Mouse (Mus musculus): ENCODE results near the gene Fhit.

The Fhit gene

DNA sequence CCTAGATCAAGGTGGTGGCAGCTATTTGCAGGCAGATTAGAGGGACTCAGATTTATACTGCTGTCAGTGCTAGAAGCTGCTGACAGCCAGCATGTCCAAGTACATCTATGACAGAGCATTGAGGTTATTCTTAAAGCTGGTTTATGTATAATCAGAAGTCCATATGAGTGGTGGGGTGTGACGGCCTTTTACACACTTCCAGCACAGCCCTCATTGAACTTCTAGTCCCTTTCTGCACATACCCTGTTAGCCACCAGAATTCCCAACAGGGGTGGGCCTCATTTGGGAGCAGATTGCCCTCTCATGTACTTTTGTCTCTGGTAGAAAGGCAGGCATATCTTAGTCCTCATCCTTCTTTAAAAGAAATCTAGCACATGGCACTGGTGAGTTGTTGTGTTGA lies 817.8 kb downstream of the Fhit start:
- DNase-seq: no peak

- DNase-seq: no peak
These were observed 845.1 kb downstream of the Fhit start for GRCm38 (mm10) chr14:10316764-10317163.

DNA sequence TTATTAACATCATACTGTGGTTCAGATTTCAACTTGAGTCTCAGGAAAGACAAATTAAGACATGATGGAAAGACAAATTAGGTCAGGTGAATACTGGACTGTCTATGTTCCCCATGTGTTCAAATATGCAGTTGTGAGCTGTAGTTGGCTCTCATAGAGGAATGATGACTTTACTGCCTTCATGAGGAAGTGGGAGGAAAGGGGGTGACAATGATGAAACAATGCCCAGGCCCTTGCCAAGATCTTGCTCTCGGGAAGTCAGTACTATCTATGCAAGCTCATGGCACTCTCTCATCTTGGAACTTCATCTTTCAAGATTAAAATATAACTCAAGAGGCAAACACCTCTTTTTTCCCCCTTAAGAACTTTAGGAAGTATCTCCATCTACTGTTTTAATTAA lies 849.6 kb downstream of the Fhit start:
- no peak for DNase-seq

GRCm38 (mm10) chr14:10305286-10305685 lies 856.5 kb downstream of the Fhit start:
- no peak for DNase-seq

GRCm38 (mm10) chr14:10301497-10301896 lies 860.3 kb downstream of the Fhit start:
- DNase-seq: no peak

GRCm38 (mm10) chr14:10300914-10301313 lies 860.9 kb downstream of the Fhit start:
- no peak for DNase-seq

GRCm38 (mm10) chr14:10299030-10299429 lies 862.8 kb downstream of the Fhit start:
- no peak for DNase-seq

DNA sequence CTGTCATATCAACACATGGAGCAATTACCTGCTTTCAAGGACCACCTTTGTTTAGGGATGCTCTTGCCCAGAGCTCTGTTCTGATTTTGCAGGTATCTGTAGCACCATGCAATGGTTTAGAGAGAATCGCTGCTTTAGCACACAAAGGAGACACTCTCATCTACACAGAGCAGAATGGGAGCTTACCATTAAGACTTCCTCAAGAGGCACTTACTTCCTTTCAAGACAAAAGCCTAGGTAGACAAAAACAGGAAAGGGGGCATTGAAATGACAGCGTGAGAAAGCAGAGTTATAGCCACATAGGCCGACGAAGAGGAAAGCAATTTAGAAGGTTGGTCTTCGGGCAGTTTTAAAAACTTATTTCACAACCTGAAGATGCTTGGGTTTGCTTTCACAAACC lies 872.8 kb downstream of the Fhit start:
- DNase-seq: no peak

DNA sequence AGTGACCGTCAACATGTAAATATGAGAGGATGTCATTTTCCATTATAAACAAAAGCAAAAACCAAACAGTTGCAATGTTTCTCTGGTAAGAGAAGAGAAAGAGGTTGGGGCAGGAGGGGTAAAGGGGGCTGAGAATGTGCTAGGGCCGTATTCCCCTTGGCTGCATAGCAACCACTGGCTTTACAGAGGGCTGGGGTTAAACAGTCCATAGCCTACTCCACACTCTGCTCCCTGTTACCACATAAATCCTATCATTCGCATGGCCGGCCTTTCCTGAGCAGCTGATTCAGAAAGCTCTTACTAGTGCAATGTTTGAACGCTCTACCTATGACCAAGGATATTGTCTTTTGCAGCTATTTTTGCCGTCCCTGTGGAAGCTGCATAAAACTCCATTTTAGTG lies 875.8 kb downstream of the Fhit start:
- no peak for DNase-seq

- DNase-seq: no peak
These were observed 933.1 kb downstream of the Fhit start for GRCm38 (mm10) chr14:10228708-10229107.

GRCm38 (mm10) chr14:10221847-10222246 lies 940.0 kb downstream of the Fhit start:
- no peak for DNase-seq

- DNase-seq: no peak
These were observed 948.6 kb downstream of the Fhit start for GRCm38 (mm10) chr14:10213216-10213615.

DNA sequence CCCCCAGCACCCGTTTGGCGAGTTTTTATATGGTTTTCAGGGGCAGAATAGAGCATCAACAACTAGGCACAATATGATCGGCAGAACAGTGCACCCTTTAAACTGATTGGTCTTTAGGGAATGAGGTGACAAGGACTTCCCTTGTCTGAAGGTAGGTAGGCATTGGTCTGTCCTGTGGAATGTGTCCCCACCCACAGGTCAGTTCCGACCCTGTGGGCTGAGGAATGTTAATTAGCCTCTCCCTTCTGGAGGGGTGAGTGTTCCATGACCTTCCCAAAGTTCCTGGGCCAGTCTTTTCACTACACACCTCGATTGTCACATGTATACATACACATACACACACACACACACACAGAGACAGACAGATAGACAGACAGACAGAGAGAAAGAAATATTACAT lies 950.7 kb downstream of the Fhit start:
- no peak for DNase-seq

- DNase-seq: no peak
These were observed 952.8 kb downstream of the Fhit start for GRCm38 (mm10) chr14:10209007-10209406.

DNA sequence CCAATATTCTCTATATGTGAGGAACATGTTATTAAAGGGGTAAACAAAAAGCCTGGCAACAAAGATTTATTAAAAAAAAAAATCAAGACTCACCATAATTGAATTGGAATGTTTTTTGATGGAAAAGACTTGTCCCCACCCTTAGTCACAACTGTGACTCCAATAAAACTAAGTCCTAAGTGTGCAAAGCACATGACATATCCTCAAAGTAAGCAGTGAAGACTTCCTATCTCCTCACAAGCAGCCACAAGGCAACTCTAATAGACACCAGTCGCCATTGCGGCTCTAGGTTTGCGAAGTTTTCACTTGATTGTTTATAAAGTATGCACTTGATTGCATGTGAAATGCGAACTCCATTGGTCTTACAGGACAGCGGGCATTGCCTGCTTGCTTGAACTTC lies 956.1 kb downstream of the Fhit start:
- no peak for DNase-seq

DNA sequence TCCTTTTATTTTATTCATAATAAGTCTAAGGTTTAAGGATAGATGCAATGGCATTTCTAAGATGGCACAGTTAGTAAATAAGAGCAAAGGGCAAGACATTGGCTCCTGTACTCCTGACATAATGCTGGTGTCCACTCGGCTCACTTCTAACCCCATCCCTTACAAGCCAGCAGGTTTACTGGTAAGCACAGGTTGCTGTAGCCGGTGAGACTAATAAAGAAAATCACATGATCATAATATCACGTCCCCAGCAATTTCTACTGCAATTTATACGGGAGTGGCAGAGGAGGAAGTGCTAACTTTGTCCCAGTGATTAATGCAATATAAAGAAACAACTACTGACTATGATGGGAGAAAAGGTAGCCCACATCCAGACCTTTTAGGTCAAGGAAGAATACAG lies 956.5 kb downstream of the Fhit start:
- no peak for DNase-seq

- no peak for DNase-seq
These were observed 967.7 kb downstream of the Fhit start for GRCm38 (mm10) chr14:10194130-10194529.

- DNase-seq: no peak
These were observed 990.1 kb downstream of the Fhit start for GRCm38 (mm10) chr14:10171761-10172160.

DNA sequence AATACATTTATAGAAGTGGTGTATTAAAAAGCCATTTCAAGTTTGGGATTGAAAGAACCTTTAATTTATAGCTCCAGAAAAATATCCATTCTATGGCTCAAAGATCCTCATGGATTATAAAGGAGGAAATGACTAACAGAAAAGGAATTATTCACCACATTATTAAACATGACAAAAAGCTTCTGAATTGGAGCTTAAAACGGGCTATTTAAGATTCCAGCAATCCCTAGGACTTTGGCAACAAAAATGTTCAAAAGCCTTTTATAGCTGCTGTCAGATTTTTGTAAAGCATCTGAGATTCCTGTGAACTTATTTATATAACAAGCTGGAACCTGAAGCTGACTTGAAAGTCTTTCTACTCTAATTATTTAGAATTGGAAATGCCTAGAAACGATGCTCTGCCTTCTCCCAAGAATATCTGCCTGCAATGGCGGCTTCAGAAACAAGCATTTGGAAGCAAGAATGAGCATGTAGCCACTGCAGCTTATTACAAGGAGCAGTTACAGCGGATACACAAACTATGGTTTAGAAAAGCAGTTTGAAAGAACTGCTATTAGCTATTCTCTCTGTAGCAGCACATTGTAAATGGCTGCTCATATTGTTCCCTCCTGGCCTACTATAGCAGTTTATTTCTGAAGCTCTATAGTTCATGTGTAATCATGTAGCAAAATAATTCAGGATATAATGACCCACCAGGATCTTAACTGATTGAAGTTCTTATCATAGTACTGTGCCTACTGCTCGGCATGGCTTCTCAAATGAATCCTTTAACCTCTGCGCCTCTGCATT lies 995.0 kb downstream of the Fhit start:
- DNase-seq: no peak

GRCm38 (mm10) chr14:10149872-10150271 lies 1012.0 kb downstream of the Fhit start:
- DNase-seq: no peak

- DNase-seq: no peak
These were observed 1022.5 kb downstream of the Fhit start for GRCm38 (mm10) chr14:10139311-10139710.

DNA sequence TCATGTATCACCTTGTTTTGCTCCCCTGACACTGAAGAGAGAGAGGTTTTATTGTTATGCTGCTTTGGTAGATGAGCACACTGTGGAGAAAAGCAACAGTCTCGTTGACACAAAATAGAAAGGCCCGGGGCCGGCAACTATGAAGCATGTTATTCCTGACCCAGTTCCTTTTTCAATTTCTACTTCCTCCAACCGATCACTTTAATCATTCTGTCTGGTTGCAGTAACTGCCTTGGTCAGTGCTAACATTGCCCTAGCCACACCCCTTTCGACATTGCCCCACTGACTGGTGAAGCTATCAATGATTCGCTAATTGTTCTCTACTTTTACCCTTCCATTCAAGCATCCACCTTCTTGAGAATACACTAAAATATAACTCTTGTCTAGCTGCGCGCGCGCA lies 1028.0 kb downstream of the Fhit start:
- no peak for DNase-seq

DNA sequence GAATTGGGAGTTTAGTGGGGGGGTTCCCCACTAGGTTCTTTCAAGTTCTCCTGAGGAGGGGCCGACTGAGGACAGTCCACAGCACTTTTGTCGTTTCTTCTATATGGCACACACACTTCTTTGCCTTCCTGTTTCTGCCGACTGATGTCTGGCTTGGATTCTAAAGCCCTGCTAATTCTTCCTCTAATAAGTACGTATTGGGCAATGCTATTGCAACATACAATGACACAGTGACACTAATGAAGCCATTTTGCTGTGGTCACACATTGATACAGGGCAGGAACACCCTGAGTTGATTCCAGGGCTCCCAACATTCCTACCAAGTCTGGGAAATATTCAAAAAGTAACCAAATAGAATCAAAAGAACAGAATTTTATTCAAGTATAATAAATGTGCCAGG lies 1032.2 kb downstream of the Fhit start:
- no peak for DNase-seq

DNA sequence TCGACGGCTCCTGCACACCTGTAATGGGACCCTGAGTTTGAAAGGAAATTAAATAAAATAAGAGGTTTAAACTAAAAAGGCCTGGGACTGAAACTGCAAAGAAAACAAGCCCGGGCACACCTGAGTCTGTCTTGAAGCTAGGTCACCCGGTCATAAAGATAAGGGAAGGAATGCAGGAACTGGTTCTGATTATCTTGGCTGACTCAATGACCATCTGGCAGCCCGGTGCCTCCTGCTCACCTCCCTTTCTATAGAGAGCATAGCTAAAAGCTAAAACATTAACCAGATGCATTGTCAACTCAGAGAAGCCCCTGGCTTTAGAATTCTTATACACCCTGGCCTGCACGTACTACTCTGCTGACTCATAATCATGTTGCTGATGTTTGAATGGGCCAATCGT lies 1032.7 kb downstream of the Fhit start:
- no peak for DNase-seq

DNA sequence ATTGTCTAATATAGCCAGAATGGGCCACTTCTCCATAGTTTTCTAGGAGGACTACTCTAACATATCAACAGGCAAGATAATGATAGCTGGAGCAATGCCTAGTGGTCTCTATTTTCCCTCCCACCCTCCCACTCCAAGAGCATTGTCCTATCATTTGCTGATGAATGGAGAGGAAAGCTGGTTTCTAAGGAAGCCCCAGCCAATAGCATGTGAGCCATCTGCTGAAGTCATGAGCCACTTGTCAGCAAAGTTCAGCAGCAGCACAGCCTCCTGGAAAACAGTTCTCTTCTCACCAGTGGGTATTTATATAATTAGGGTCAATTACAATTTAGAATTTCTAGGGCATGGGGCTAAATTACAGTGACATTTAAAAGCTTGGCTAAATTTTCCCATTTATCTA lies 1035.3 kb downstream of the Fhit start:
- DNase-seq: no peak

Data from cerebellum, adult 11 months (tissue).